Mouse (Mus musculus): ENCODE data around the gene Panx1. TPM values are rescaled to one million over a fixed set of nuclear protein-coding genes. Genes with fewer than 3 reads are reported as not detected.

Panx1 gene
- total RNA-seq, 1 experiment = 25.0 TPM

- Histone ChIP-seq H3K9ac (ENCODE audit: insufficient read depth, low read depth, low read length, poor library complexity, severe bottlenecking) (no peak overlapping the region), H3K36me3 (ENCODE audit: control insufficient read depth, insufficient read depth, low read length, poor library complexity, severe bottlenecking) (no peaks in the 10 kb centered on the region), H3K27ac (ENCODE audit: insufficient read depth, low read depth, low read length, poor library complexity, severe bottlenecking) (no peak overlapping the region), H3K4me3 (ENCODE audit: insufficient read depth in 1 of 2, low read depth in 1 of 2, low read length in 2 of 2, poor library complexity in 1 of 2, severe bottlenecking in 1 of 2) (no peak overlapping the region), H3K9me3 (ENCODE audit: control insufficient read depth, insufficient read depth, low read depth, low read length) (no peaks in the 10 kb centered on the region), H3K4me1 (ENCODE audit: control insufficient read depth in 2 of 2, insufficient read depth in 2 of 2, low read length in 2 of 2, poor library complexity in 1 of 2) (no peaks in the 10 kb centered on the region)
- in situ Hi-C loops (cut with MboI; ENCODE audit: low sequenced_read_pairs in 2 of 2, unreplicated experiment in 2 of 2) = no loop called here
- TF ChIP-seq ZNF384 (IDR thresholded peaks at IDR 0.05; ENCODE audit: low read depth, low read length) (no peak), HCFC1 (IDR thresholded peaks at IDR 0.05; ENCODE audit: borderline replicate concordance, insufficient read depth, low read length) (no peak), CHD2 (IDR thresholded peaks at IDR 0.05; ENCODE audit: low read depth, low read length) (no peak), MAFK (IDR thresholded peaks at IDR 0.05; ENCODE audit: insufficient read depth, low read depth, low read length) (no peak), ZC3H11A (IDR thresholded peaks at IDR 0.05; ENCODE audit: borderline replicate concordance, low read depth, low read length) (no peak)
- no peak for DNase-seq (ENCODE audit: low read depth, low spot score)
These were observed 90.6 kb downstream of the Panx1 start for GRCm38 (mm10) chr9:14954659-14955058.

Other genes with a start within 250 kb of the Panx1 start
- 0.49 and 0.63 TPM in 2 replicates for gene Gpr83, start 185.3 kb downstream of the Panx1 start, total RNA-seq (2012; rRNA removed)
- gene Izumo1r, start 141.5 kb downstream of the Panx1 start, total RNA-seq (2012; rRNA removed) = 0.16 and 0.31 TPM in 2 replicates
- gene Hephl1, start 66.6 kb upstream of the Panx1 start, total RNA-seq (2012; rRNA removed) = 0.05 and 0.09 TPM in 2 replicates
- gene Vstm5, start 193.6 kb upstream of the Panx1 start, total RNA-seq (2012; rRNA removed) = 2.9 and 4.3 TPM in 2 replicates
- 37.2 and 51.5 TPM in 2 replicates for gene Med17, start 234.5 kb upstream of the Panx1 start, total RNA-seq (2012; rRNA removed)

Data from ES-E14 (cell line).